Mouse (Mus musculus): ENCODE data around the gene Ctbs. TPM values are rescaled to one million over a fixed set of nuclear protein-coding genes. Genes with fewer than 3 reads are reported as not detected.
"Not testable (repeated sequence)": the region's sequence is repeated elsewhere in the genome, so short reads cannot be mapped to it uniquely, and the experiment has no call there.

Ctbs gene
- polyA plus RNA-seq, 2 experiments, result 1.7 to 5.4 TPM

DNA sequence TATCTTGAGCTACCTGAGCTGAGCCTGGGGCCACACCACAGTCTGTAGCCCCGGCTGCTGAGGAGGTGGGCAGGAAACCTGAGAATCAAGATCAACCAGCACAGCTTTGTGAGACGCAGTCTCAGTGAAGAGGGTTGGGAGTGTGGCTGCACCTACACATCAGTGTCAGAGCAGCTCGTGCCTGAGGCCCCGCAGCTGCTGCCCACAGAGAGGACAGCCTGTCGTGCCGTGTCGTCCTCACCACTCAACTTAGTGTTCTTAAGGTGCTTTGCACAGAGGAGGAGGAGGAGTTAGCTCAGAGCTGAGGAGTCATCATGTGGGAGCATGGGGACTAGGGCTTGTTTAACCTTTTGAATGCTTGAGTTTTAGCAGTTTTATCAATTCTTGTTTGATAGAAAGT is 23.7 kb upstream of the Ctbs start:
- 81% methylated on average over 7 of the region's 7 CpGs for WGBS (ENCODE audit: insufficient replicate concordance)
- Histone ChIP-seq H3K36me3 (replicated peaks; ENCODE audit: control insufficient read depth, insufficient read depth, low read depth) (peaks cover 87% of the 10 kb centered on the region), H3K9me3 (ENCODE audit: control insufficient read depth, low read length) (no peaks in the 10 kb centered on the region), H3K4me1 (replicated peaks; ENCODE audit: control insufficient read depth in 2 of 2, insufficient read depth in 2 of 2, low read length in 1 of 2) (no peaks in the 10 kb centered on the region; a peak in 1 of 4 replicates), H3K9ac (replicated peaks) (no peak overlapping the region), H3K4me3 (ENCODE audit: insufficient read depth in 1 of 2, low read depth in 2 of 2, low read length in 2 of 2) (no peak overlapping the region), H3K4me2 (ENCODE audit: low read depth) (no peak overlapping the region), H3K27me3 (ENCODE audit: control insufficient read depth, insufficient read depth, low read length) (no peaks in the 10 kb centered on the region), H3K27ac (no peak overlapping the region)
- DNase-seq (ENCODE audit: low read depth in 3 of 3, low spot score in 3 of 3) (no peak), ATAC-seq (ENCODE audit: insufficient read depth) (no peak)
- TF ChIP-seq CTCF (IDR thresholded peaks at IDR 0.05; ENCODE audit: low read depth) (no peak), EP300 (IDR thresholded peaks at IDR 0.05; ENCODE audit: low read depth) (no peak)

DNA sequence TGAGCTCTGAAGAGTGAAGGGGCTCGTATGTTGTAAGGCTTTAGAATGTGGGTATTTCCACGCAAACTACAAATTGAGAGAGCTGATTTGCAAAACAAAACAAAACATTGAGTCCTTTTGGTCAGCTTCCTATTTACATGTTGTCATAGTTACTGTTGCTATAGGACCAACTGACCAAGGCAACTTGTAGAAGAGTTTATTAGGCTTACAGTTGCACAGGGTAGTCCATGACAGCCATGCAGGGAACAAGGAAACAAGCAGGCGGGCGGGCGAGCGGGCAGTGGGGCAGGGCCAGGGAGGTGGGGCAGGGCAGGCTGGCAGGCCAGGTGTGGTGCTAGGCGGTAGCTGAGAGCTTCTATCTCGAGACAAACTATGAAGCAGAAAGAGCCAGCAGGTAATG is 23.1 kb upstream of the Ctbs start:
- H3K4me2 ChIP-seq (ENCODE audit: low read depth), result no peak overlapping the region
- no peak for ATAC-seq (ENCODE audit: insufficient read depth)
- no peaks in the 10 kb centered on the region; a peak in 1 of 4 replicates for H3K4me1 ChIP-seq (replicated peaks; ENCODE audit: control insufficient read depth in 2 of 2, insufficient read depth in 2 of 2, low read length in 1 of 2)
- no peak overlapping the region for H3K27ac ChIP-seq
- H3K27me3 ChIP-seq (ENCODE audit: control insufficient read depth, insufficient read depth, low read length), result no peaks in the 10 kb centered on the region
- H3K36me3 ChIP-seq (replicated peaks; ENCODE audit: control insufficient read depth, insufficient read depth, low read depth), result peaks cover 87% of the 10 kb centered on the region
- DNase-seq (ENCODE audit: low read depth in 3 of 3, low spot score in 3 of 3), result no peak
- H3K9me3 ChIP-seq (ENCODE audit: control insufficient read depth, low read length), result no peaks in the 10 kb centered on the region
- WGBS (ENCODE audit: insufficient replicate concordance), result 90% methylated on average over 8 of the region's 8 CpGs
- H3K4me3 ChIP-seq (ENCODE audit: insufficient read depth in 1 of 2, low read depth in 2 of 2, low read length in 2 of 2), result no peak overlapping the region
- TF ChIP-seq EP300 (IDR thresholded peaks at IDR 0.05; ENCODE audit: low read depth) (no peak), CTCF (IDR thresholded peaks at IDR 0.05; ENCODE audit: low read depth) (no peak)
- H3K9ac ChIP-seq (replicated peaks), result no peak overlapping the region

DNA sequence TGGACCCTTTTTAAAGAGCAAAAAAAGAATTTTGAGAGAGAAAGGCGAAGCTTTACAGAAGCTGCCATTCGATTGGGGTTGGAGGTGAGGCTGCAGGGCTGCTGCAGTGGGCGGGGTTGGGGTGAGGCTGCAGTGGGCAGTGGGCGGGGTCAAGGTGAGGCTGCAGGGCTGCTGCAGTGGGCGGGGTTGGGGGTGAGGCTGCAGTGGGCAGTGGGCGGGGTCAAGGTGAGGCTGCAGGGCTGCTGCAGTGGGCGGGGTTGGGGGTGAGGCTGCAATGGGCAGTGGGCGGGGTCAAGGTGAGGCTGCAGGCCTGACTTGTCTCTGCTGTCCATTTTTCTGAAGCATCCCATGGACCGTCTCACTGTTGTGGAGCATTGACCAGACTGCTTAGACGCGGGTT is 16.5 kb upstream of the Ctbs start:
- H3K36me3 ChIP-seq (replicated peaks; ENCODE audit: control insufficient read depth, insufficient read depth, low read depth), result peaks cover 97% of the 10 kb centered on the region
- H3K27me3 ChIP-seq (ENCODE audit: control insufficient read depth, insufficient read depth, low read length); H3K4me3 ChIP-seq (ENCODE audit: insufficient read depth in 1 of 2, low read depth in 2 of 2, low read length in 2 of 2); H3K9me3 ChIP-seq (ENCODE audit: control insufficient read depth, low read length); H3K4me1 ChIP-seq (replicated peaks; ENCODE audit: control insufficient read depth in 2 of 2, insufficient read depth in 2 of 2, low read length in 1 of 2); DNase-seq (ENCODE audit: low read depth in 3 of 3, low spot score in 3 of 3); H3K4me2 ChIP-seq (ENCODE audit: low read depth); H3K27ac ChIP-seq; H3K9ac ChIP-seq (replicated peaks): not testable (repeated sequence)
- WGBS (ENCODE audit: insufficient replicate concordance), result 75% methylated on average over 11 of the region's 11 CpGs
- peak; percentile 35; the same call in 1 of the 2 replicates for ATAC-seq (ENCODE audit: insufficient read depth)

DNA sequence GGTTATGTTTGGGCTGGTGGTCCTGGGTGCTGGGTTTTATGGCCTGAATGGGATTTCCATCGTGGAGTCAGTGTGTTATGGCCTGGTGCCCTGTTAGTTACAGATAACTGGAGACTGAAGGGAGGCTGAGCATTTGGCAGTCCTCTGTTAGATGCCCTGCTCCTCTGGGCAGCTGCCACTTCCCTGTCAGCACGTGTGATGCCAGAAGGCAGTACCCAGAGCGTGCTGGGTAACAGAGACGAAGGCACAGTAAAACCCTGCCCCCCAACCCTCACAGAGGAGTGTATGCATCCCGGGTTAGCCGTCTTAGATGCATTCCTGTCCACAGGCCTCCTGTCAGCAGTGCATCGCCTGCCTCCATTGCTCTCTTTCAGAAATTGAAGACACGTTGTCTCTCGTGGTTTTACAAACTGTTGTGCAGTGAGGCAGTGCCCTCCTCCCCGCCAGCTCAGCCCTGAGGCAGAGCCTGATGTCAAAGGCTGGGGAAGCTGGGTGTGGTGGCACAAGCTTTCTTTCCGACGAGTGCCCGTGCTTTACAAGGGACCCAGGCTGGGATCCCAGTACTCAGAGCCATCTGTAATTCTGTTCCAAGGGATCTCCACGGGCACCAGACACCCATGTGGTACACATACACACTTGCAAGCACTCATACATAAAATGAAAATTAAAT is 15.8 kb upstream of the Ctbs start:
- Histone ChIP-seq H3K27ac (no peak overlapping the region), H3K4me3 (ENCODE audit: insufficient read depth in 1 of 2, low read depth in 2 of 2, low read length in 2 of 2) (no peak overlapping the region), H3K4me2 (ENCODE audit: low read depth) (no peak overlapping the region), H3K9me3 (ENCODE audit: control insufficient read depth, low read length) (no peaks in the 10 kb centered on the region), H3K4me1 (replicated peaks; ENCODE audit: control insufficient read depth in 2 of 2, insufficient read depth in 2 of 2, low read length in 1 of 2) (0 out of 4 replicates have a peak, but pooled peaks cover 0 to 4% of the 10 kb centered on the region in 2 experiments), H3K27me3 (ENCODE audit: control insufficient read depth, insufficient read depth, low read length) (no peaks in the 10 kb centered on the region), H3K9ac (replicated peaks) (no peak overlapping the region), H3K36me3 (replicated peaks; ENCODE audit: control insufficient read depth, insufficient read depth, low read depth) (peaks cover 97% of the 10 kb centered on the region)
- 84% methylated on average over 14 of the region's 14 CpGs for WGBS (ENCODE audit: insufficient replicate concordance)
- TF ChIP-seq EP300 (IDR thresholded peaks at IDR 0.05; ENCODE audit: low read depth) (no peak), CTCF (IDR thresholded peaks at IDR 0.05; ENCODE audit: low read depth) (no peak)
- DNase-seq (ENCODE audit: low read depth in 3 of 3, low spot score in 3 of 3) (no peak), ATAC-seq (ENCODE audit: insufficient read depth) (no peak)

DNA sequence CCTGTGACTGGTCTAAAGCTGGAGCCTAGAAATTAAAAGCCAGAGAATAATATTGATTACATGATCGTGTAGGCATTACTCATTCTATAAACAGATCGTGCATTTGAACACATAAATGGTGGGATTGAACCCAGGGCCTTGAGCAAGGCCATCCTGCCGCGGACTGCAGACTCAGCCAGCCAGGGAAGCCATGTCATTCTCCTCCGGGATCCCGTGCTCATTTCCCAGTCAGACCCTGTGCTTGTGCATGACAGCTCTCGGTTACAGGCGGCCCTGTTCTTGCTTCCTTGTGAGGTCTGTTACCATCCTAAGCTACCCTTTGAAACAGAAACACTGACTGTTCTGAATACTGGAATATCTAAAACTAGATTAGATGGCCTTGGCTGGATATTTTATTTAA is 14.9 kb upstream of the Ctbs start:
- Histone ChIP-seq H3K4me1 (replicated peaks; ENCODE audit: control insufficient read depth in 2 of 2, insufficient read depth in 2 of 2, low read length in 1 of 2) (0 out of 4 replicates have a peak, but pooled peaks cover 0 to 4% of the 10 kb centered on the region in 2 experiments), H3K27ac (no peak overlapping the region), H3K9ac (replicated peaks) (no peak overlapping the region), H3K9me3 (ENCODE audit: control insufficient read depth, low read length) (no peaks in the 10 kb centered on the region), H3K36me3 (replicated peaks; ENCODE audit: control insufficient read depth, insufficient read depth, low read depth) (peaks cover 95% of the 10 kb centered on the region), H3K27me3 (ENCODE audit: control insufficient read depth, insufficient read depth, low read length) (no peaks in the 10 kb centered on the region), H3K4me2 (ENCODE audit: low read depth) (no peak overlapping the region), H3K4me3 (ENCODE audit: insufficient read depth in 1 of 2, low read depth in 2 of 2, low read length in 2 of 2) (no peak overlapping the region)
- TF ChIP-seq EP300 (IDR thresholded peaks at IDR 0.05; ENCODE audit: low read depth) (no peak), CTCF (IDR thresholded peaks at IDR 0.05; ENCODE audit: low read depth) (no peak)
- DNase-seq (ENCODE audit: low read depth in 3 of 3, low spot score in 3 of 3) (no peak), ATAC-seq (ENCODE audit: insufficient read depth) (no peak)
- 88% methylated on average over 8 of the region's 8 CpGs for WGBS (ENCODE audit: insufficient replicate concordance)

Measured in liver, embryonic 14.5 days (tissue).